Mouse (Mus musculus): ENCODE data around the gene Metrn. TPM values are rescaled to one million over a fixed set of nuclear protein-coding genes. Genes with fewer than 3 reads are reported as not detected.

Metrn gene
- 22.7 TPM for total RNA-seq (2023)

DNA sequence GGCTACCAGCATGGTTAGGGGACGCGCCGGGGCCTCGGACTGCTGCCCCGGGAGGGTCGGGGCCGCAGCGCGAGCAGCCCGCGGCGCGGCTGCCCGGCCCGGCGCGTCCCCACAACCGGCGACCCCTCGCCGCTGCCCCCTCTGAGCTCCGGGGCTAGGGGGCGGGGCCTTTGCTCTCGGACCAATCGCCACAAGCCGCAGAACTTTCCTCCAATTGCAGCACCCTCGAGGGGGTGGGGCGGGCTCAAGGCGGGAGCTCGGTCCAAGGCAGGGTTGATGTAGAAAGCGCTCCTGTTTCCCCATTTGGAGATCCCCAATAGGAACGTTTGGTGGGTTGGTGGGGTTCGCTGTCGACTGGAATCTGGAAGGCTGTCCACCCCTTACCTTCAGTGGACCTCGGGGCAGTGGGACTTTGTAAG, at the start of gene Metrn:
TSS of gene Metrn (minus strand) at position 186 of the 419 bp plus-strand sequence.

DNA sequence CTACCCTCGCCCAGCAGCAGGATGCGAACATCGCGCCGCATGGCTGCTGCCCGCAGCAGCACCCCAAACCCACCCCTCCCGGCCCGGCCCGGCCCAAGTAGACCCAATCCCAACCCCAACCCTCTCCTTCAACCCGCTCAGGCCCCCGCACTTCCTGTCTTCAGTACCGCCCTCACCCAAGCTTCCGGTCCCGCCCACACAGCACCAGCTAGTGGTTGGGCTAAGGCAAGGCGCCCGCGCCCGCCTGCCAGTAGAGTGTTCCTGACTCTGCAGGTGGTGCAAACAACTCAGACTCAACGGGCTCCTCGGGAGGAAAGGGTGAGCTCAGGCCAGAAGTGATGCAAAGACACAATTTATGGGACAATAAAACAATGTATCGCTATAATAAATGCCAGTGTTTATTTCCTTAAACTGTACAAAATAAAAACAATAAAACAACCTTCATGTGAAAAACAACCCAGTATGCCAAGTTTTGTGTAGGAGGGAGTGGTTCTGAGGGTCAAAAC, 47.5 kb upstream of the Metrn start, which contains the start of gene Rhot2:
TSS of gene Rhot2 (minus strand) at position 456 of the 506 bp plus-strand sequence.

DNA sequence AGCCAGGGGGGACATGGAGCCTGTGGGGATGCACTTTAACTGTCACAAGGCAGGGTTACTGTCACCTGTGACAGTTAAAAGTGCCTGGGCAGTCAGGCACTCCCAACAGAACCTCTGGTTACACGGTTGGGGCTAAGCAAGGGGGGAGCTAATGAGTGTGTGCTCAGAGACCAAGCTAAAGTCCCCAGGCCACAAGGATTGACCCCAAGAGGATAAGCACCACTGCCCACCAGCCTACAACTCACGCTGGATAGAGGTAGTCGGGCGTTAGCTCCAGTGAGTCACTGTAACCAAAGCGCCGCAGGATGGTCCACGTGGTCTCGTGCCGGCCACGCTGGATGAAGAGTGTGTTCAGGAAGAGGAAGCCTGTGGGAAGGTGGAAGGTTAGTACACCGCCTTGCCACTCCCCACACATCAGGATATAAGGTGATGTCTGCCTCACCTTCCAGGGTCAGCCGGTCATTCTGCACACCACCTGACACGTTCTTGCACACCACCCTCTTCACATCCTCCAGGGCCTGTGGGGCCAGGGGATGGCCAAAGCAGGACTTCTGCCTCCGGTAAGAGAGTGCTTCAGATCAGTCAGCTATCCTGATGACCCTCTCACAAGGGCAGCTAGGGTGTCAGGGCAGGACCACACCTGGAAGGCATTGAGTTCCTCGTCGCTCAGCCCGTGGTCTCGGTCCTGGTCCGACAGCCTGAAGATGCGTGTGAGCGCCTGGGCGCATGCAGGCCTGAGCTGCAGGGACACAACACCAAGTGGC, 44.4 kb upstream of the Metrn start, which contains the start of gene Gm20683:
TSS of gene Gm20683 (minus strand) at position 647 of the 764 bp plus-strand sequence.

DNA sequence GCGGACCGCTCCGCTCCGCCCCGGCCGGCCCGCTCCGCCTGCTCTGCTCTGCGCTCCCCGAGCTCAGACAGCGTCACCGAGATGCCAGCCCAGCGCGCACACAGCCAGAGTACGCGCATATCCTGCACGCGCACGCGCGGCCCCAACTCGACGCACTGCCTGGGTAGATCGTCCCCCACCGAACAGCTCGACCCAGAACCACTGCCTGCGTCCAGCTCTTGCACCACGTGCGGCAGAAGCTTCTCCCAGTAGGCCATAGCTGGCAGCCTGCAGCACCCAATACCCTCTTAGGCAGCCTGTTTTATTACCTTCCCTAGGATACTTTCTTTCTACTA, 40.1 kb upstream of the Metrn start, which contains the start of gene Rhbdl1:
TSS of gene Rhbdl1 (minus strand) at position 220 of the 335 bp plus-strand sequence.

DNA sequence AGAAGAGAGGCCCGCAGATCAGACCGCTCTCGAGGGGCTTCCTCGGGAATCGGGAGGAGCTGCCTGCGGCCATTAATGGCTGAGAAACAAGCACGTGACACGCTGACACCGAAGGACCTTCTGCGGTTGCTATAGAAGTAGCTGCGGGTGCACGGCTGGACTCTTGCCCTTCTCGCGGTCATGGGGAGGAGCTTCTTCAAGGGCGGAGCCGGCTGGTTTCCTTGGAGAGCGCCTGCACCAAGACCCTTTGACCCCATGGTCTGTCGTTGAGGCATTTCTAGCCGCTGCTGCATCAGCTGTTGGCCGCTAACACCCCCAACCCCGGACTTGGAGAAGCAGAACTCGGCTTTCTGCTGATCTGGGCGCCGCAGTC, 36.3 kb upstream of the Metrn start, which contains the start of gene Stub1:
TSS of gene Stub1 (minus strand) at position 114 of the 373 bp plus-strand sequence.

DNA sequence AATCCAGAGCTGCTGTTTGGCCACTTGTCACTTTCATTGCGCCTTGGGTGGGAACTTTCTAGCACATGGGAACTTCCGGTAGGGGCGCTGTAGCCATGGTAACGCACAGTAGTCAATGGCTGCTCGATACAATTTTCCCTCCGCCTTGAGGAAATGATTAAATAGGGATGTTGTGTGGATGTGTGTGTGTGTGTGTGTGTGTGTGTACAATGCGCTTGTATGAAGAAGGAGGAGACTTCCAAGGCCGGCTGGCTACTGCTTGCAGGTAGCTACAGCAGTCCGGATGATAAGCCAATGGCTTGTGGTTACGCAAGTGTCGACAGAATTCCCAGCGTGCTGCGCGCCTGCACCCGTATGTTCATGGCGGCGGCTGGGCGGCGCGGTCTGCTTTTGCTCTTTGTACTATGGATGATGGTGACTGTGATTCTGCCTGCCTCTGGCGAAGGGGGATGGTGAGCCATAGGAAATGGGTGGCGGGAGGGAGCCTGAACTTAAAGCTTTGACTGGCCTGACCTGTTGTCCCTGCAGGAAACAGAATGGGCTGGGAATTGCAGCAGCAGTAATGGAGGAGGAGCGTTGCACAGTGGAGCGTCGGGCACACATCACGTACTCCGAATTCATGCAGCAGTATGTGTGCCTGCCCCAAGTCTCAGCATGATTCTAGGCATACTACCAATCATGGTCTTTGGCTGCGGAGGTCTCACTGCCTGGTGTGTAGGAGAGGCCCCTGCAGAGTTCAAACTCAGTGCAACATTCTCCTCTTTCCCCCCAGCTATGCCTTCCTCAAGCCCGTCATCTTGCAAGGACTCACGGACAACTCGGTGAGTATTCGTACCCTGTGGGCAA, 32.0 kb upstream of the Metrn start, which contains the start of gene Jmjd8:
TSS of gene Jmjd8 (plus strand) at position 156 of the 846 bp plus-strand sequence.

DNA sequence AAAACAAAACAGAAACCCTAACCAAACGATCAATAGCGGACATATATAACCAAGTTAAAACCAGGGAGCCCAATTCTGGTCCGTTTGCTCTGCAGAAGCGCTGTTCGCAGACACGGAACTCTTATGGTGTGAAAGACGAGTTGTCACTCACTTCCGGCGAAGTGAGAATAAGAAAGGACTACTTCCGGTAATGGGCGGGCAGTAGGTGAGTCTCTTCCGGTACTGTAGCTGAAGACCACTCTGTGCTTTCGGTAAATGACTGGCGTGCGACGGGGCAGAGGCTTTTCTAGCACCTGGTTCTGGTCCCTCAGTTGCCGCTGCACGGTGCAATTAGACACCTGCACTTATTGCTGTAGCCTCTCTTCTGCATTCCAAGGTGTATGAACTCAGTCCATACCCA, 26.5 kb upstream of the Metrn start, which contains the start of gene Wdr24:
TSS of gene Wdr24 (plus strand) at position 176 of the 400 bp plus-strand sequence.

DNA sequence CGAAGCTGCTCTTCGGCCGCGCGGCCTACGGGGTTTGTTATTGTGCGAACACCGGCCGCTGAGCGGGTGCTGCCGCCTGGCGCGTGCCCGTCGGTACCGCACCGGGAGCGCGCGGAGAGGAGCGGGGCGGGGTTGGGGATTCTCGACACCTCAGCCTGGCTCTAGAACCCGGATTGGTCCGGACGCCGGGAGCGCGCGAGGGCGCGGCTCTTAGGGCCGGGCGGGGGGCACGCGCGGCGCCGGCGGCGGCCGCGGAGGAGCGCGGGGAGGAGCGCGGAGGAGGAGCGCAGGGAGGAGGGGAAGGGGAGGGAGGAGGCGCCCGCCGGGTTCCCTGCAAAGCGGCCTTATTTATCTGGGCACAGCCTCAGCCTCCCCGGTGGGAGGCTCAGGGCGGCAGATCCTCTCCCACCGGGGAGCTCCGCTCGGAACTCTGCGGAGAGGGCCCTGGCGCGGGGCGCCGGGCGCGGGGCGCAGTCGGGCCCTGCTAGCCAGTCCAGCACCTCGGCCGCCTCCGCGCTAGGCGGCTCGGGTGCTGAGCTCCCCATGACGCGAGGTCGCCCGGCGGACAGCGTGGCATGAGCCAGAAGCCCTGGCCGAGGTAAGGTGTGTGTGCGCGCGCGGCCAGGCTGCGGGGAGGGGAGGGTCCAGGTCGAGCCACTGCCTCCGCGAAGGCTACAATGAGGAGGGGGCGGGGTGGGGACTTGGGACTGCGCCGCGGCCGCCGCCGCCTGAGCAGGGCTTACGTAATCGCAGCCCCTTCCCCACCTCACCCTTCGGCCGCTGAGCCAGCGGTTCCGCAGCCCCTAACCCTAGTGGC, 12.1 kb upstream of the Metrn start, which contains the start of gene Fbxl16:
TSS of gene Fbxl16 (plus strand) at position 297 of the 817 bp plus-strand sequence.

DNA sequence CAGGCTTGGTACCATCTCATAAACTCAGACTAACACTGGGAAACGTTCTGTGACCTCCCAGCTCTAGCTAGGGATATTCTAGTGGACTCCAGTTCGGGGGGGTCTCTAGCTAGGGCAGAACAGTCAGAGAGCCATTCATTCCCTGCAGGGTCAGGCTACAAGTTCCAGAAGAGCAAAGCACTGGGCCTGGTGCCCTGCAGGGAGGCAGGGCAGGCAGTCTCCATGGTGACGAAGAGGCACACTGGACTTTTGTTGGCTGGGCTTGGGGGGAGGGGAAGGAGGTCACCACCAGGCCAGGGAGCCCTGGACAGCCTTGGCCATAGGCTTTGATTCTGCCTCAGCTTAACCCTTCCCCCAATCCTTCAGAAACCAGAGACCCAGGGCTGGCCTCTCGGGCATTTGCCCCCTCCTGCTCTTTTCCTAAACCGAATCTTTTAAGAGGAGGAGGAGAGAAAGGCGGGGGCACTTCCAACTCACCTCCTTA, 1.3 kb downstream of the Metrn start, which contains the start of gene AC134908.4:
TSS of gene AC134908.4 (minus strand) at position 51 of the 484 bp plus-strand sequence.

DNA sequence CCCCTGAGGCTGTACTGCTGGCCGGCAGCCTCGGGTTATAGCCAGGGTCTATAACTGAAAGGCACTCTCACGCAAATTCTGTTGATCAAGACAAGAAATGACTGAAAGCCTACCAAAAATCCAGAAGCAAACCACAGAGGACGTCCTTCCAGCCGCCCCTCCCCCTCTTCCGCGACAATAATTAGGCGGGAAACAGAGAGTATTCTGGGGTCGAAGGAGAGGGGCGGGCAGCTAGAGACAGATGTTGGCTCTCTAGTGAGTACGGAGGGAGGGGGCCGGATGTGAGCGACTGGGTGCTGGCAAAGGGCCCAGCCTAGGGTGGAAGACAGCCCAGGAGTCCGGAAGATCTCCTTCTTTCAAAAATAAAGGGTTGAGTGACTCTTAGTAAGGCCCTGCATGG, 4.3 kb downstream of the Metrn start, which contains the start of gene Fam173a:
TSS of gene Fam173a (minus strand) at position 287 of the 400 bp plus-strand sequence.

DNA sequence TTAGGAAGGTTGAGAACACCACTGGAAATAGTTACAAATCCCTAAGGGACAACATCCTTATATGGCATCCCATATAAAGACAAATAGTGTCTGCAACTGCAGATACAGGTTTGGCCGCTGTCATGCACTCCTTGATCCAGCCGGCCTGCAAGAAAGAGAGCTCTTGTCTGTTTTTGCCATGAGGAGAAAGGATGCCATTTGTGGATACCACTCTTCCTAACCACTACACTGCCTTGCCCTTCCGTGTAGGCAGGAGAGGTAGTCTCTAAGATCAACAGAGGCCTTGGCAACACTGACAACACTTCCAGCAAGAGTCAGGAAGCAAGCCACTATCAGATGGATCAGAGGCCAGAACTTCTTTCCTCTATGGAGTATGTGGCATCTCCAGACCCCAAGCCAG, 10.7 kb downstream of the Metrn start, which contains the start of gene Ccdc78:
TSS of gene Ccdc78 (plus strand) at position 301 of the 400 bp plus-strand sequence.

DNA sequence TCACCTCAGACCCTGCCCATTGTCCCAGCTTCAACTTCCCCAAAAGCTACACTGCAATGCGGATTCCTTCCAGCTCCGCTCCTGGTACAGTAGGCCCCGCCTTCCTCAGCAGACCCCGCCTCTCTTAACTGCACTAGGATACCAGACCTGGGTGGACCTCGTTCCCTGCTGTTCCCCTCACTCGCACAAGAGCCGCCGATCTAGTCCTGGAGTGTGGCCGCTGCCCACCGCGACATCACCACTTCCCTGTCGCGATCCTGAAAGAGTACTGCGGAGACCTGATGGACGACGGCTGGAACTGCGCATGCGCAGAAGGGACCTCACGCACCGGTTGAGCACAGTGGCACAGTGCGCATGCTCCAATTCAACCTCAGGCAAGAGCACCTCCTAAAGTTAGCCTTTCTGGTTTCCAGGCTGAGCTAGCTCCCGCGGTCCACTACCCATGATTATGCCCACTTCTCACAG, 11.6 kb downstream of the Metrn start, which contains the start of gene Haghl:
TSS of gene Haghl (minus strand) at position 393 of the 465 bp plus-strand sequence.

DNA sequence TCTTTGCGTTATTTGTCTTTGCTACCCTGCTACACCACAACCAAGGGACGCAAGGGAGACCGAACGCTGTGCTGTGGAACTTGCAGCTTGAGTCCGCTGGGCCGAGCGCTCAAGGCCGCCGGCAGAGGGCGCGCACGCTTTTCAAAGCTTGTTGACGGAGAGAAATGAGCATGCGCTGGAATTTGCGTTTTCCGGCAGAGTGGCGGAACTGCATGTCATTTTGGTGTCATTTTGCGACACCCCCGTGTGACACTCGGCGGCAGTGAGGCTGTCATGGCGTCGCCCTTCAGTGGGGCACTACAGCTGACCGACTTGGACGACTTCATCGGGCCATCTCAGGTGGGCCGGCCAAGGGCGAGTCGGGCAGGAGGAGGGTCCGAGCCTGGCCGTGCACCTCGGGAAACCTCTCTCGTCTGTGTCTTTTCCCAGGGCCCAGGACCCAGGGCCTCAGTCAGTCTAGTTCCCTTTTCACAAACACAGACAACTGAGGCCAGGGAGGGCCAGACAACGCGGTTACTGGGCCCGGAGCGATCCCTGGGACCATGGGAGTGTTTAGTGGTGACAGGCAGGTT, 23.3 kb downstream of the Metrn start, which contains the start of gene Narfl:
TSS of gene Narfl (plus strand) at position 228 of the 572 bp plus-strand sequence.

DNA sequence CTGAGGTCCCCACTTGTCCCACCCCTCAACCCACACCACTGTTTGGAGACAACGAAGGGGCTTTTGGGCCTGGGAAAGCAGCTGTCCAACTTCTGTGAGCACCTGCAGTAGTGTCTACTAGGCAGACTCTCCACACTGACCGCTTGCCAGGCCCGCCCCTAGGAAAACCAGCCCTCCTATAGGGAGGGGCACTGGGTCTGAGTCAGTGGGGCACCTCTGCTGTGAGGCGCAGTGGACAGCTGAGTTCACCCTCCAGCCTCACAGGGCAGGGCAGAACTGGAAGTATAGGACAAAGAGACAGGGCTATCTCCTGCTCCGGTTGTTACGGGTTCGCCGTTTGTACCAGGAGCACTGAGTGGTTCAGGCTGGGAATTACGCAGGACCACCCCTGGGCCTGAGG, 42.7 kb downstream of the Metrn start, which contains the start of gene Msln:
TSS of gene Msln (minus strand) at position 138 of the 400 bp plus-strand sequence.

Other genes starting within 250 kb of the Metrn start
- 0.43 TPM for gene Sox8, start 226.4 kb downstream of the Metrn start, total RNA-seq (2023)
- 33.3 TPM for gene Lmf1, start 218.1 kb downstream of the Metrn start, total RNA-seq (2023)
- gene Gng13, start 80.0 kb downstream of the Metrn start, total RNA-seq (2023) = not detected
- gene Chtf18, start 69.7 kb downstream of the Metrn start, total RNA-seq (2023) = 10.9 TPM
- 4.2 TPM for gene Rpusd1, start 69.5 kb downstream of the Metrn start, total RNA-seq (2023)
- gene Mslnl, start 61.1 kb downstream of the Metrn start, total RNA-seq (2023) = not detected
- not detected for gene Msln, start 42.8 kb downstream of the Metrn start, total RNA-seq (2023)
- gene Narfl, start 23.4 kb downstream of the Metrn start, total RNA-seq (2023) = 26.5 TPM
- gene Haghl, start 11.5 kb downstream of the Metrn start, total RNA-seq (2023) = 21.2 TPM
- not detected for gene Ccdc78, start 10.6 kb downstream of the Metrn start, total RNA-seq (2023)
- gene Fam173a, start 4.2 kb downstream of the Metrn start, total RNA-seq (2023) = 44.7 TPM
- not detected for gene AC134908.4, start 1.5 kb downstream of the Metrn start, total RNA-seq (2023)
- gene Fbxl16, start 11.9 kb upstream of the Metrn start, total RNA-seq (2023) = not detected
- 22.7 TPM for gene Wdr24, start 26.5 kb upstream of the Metrn start, total RNA-seq (2023)
- 32.0 TPM for gene Jmjd8, start 31.7 kb upstream of the Metrn start, total RNA-seq (2023)
- 61.9 TPM for gene Stub1, start 36.3 kb upstream of the Metrn start, total RNA-seq (2023)
- 7.2 TPM for gene Rhbdl1, start 40.2 kb upstream of the Metrn start, total RNA-seq (2023)
- gene Gm20683, start 44.6 kb upstream of the Metrn start, total RNA-seq (2023) = 9.9 TPM
- gene Rhot2, start 47.7 kb upstream of the Metrn start, total RNA-seq (2023) = 72.3 TPM
- gene Wdr90, start 64.4 kb upstream of the Metrn start, total RNA-seq (2023) = 28.9 TPM
- gene Mcrip2, start 71.6 kb upstream of the Metrn start, total RNA-seq (2023) = 8.2 TPM
- gene Mettl26, start 77.9 kb upstream of the Metrn start, total RNA-seq (2023) = 29.2 TPM
- gene Wfikkn1, start 83.7 kb upstream of the Metrn start, total RNA-seq (2023) = 5.9 TPM
- gene Rab40c, start 122.6 kb upstream of the Metrn start, total RNA-seq (2023) = 23.6 TPM
- 55.6 TPM for gene Pigq, start 147.8 kb upstream of the Metrn start, total RNA-seq (2023)
- not detected for gene Nhlrc4, start 147.8 kb upstream of the Metrn start, total RNA-seq (2023)
- not detected for gene A930017K11Rik, start 155.4 kb upstream of the Metrn start, total RNA-seq (2023)
- gene Capn15, start 188.7 kb upstream of the Metrn start, total RNA-seq (2023) = 39.1 TPM